In the genomic region with DNA sequence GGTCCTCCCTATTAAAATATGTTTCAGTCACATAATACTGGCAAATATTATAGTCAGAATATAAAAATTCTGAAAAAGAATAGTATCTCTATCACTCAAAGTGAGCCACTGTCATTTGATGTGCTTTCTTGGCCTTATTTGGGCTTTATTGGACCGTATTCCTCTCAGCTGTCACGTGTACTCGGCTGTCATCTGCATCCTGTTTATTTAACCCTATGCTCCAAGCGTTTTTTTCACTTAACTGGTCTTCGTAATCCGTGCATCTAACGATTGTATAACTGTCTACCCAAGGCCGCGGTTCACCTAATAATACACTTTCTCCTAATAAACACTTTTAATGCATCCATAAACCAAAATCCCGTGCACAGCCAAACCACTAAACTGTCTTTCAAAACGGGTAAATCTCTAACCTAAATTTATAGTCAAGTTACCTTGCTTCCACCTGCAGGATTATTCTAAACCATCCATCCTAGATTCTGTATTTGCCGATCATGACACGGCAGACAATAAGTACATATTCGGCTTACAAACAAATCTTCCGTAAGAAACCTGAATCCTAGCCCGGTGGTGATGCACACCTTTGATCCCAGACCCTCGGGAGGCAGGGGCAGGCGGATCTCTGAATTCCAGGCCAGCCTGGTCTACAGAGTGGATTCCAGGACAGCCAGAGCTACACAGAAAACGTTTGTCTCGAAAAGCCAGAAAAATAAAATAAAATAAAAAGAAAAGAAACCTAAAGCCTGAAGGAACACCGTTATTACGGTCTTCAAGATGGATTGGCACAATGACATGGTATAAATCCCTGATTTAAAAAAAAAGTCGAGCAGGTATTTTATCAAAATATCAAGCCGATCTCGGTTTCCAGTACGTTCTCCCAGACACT, we compare ENCODE assay signal across 8 mouse cellular contexts. TPM values are rescaled to one million over a fixed set of nuclear protein-coding genes. Genes with fewer than 3 reads are reported as not detected.
DNase-seq lines count a peak whose midpoint lies in the region; ATAC-seq and TF ChIP-seq lines count a peak whose summit lies in the region.

No protein-coding gene starts in this region.

- DNase-seq in cerebellum, adult 18-20 months: peak; percentile 22 to 25
- no peak for DNase-seq in cerebellum, adult 9-11 months
- no peak for DNase-seq in ES-E14 (ENCODE audit: low read depth, low spot score)
- DNase-seq in heart, embryonic 10.5 days (ENCODE audit: low spot score): no peak
- no peak for DNase-seq in urinary bladder, postnatal 36 days (ENCODE audit: low spot score in 2 of 2)
- no peak for DNase-seq in gastrocnemius, postnatal 4 days (ENCODE audit: low spot score in 2 of 2)

- H3K4me2 ChIP-seq in limb, embryonic 12.5 days: peak overlapping the region; percentile 78
- H3K4me2 ChIP-seq in myocyte (ENCODE audit: low read depth): peak overlapping the region; percentile 98

- H3K4me3 ChIP-seq in ES-E14 (ENCODE audit: insufficient read depth in 1 of 2, low read depth in 1 of 2, low read length in 2 of 2, poor library complexity in 1 of 2, severe bottlenecking in 1 of 2) (peak overlapping the region; percentile 84 to 100), myocyte (peak overlapping the region; percentile 88)
- H3K4me3 ChIP-seq in heart, embryonic 10.5 days: peak overlapping the region; percentile 84
- peak overlapping the region; percentile 73 for H3K4me3 ChIP-seq in limb, embryonic 12.5 days (replicated peaks)

- no peak for ATAC-seq in limb, embryonic 12.5 days (ENCODE audit: insufficient number of reproducible peaks, insufficient read depth, low FRiP score, low TSS enrichment, low read depth)

- no peak overlapping the region for H3K27ac ChIP-seq in ES-E14 (ENCODE audit: insufficient read depth, low read depth, low read length, poor library complexity, severe bottlenecking)
- H3K27ac ChIP-seq in heart, embryonic 10.5 days: peak overlapping the region; percentile 100
- peak overlapping the region; percentile 98 for H3K27ac ChIP-seq in limb, embryonic 12.5 days

- in situ Hi-C loops in ES-E14 (cut with MboI; ENCODE audit: low sequenced_read_pairs in 2 of 2, unreplicated experiment in 2 of 2): no loop called here

- peaks cover 38% of the 10 kb centered on the region for H3K79me2 ChIP-seq in myocyte (ENCODE audit: control insufficient read depth, insufficient read depth)

- peak overlapping the region; percentile 82 for H3ac ChIP-seq in myocyte (ENCODE audit: control insufficient read depth, insufficient read length)

- H3K36me3 ChIP-seq in ES-E14 (ENCODE audit: control insufficient read depth, insufficient read depth, low read length, poor library complexity, severe bottlenecking) (no peaks in the 10 kb centered on the region), myocyte (ENCODE audit: control insufficient read depth, insufficient read depth) (peaks cover 10% of the 10 kb centered on the region)
- peaks cover 14% of the 10 kb centered on the region for H3K36me3 ChIP-seq in heart, embryonic 10.5 days
- H3K36me3 ChIP-seq in limb, embryonic 12.5 days: peaks cover 17% of the 10 kb centered on the region; the same call in 1 of the 2 replicates

- 41% methylated on average over 26 of the region's 26 CpGs for WGBS in heart, embryonic 10.5 days
- WGBS in limb, embryonic 12.5 days: 32% methylated on average over 26 of the region's 26 CpGs

- H3K4me1 ChIP-seq in ES-E14 (ENCODE audit: control insufficient read depth in 2 of 2, insufficient read depth in 2 of 2, low read length in 2 of 2, poor library complexity in 1 of 2): no peaks in the 10 kb centered on the region; a peak in 2 of 4 replicates
- H3K4me1 ChIP-seq in heart, embryonic 10.5 days: peaks cover 27% of the 10 kb centered on the region
- H3K4me1 ChIP-seq in limb, embryonic 12.5 days (replicated peaks): peaks cover 16% of the 10 kb centered on the region

- no peaks in the 10 kb centered on the region for H3K27me3 ChIP-seq in heart, embryonic 10.5 days (ENCODE audit: insufficient read depth, poor library complexity, severe bottlenecking)
- no peaks in the 10 kb centered on the region for H3K27me3 ChIP-seq in limb, embryonic 12.5 days
- no peaks in the 10 kb centered on the region for H3K27me3 ChIP-seq in myocyte (ENCODE audit: control insufficient read depth, insufficient read depth, insufficient read length)

- TF ChIP-seq POLR2A in myocyte (IDR thresholded peaks at IDR 0.05; ENCODE audit: insufficient read length, low read depth): no peak

- peak overlapping the region; percentile 84 for H3K9ac ChIP-seq in ES-E14 (ENCODE audit: insufficient read depth, low read depth, low read length, poor library complexity, severe bottlenecking)
- H3K9ac ChIP-seq in limb, embryonic 12.5 days (replicated peaks): peak overlapping the region; percentile 86

- no peaks in the 10 kb centered on the region for H3K9me3 ChIP-seq in ES-E14 (ENCODE audit: control insufficient read depth, insufficient read depth, low read depth, low read length)
- no peaks in the 10 kb centered on the region for H3K9me3 ChIP-seq in heart, embryonic 10.5 days
- H3K9me3 ChIP-seq in limb, embryonic 12.5 days: no peaks in the 10 kb centered on the region

TF ChIP-seq in ES-E14, 5 proteins besides CTCF, POLR2A, EP300 and RAD21:
- no peak for TF ChIP-seq HCFC1 (IDR thresholded peaks at IDR 0.05; ENCODE audit: borderline replicate concordance, insufficient read depth, low read length)
- TF ChIP-seq CHD2 (IDR thresholded peaks at IDR 0.05; ENCODE audit: low read depth, low read length): no peak
- TF ChIP-seq ZC3H11A (IDR thresholded peaks at IDR 0.05; ENCODE audit: borderline replicate concordance, low read depth, low read length): no peak
- TF ChIP-seq ZNF384 (IDR thresholded peaks at IDR 0.05; ENCODE audit: low read depth, low read length): no peak
- no peak for TF ChIP-seq MAFK (IDR thresholded peaks at IDR 0.05; ENCODE audit: insufficient read depth, low read depth, low read length)

TF ChIP-seq in myocyte, 11 proteins besides CTCF, POLR2A, EP300 and RAD21:
- TF ChIP-seq SRF (IDR thresholded peaks at IDR 0.05; ENCODE audit: control insufficient read depth, insufficient read length, low read depth) (peak; percentile 88), MYOD1 (IDR thresholded peaks at IDR 0.05; ENCODE audit: control insufficient read depth in 1 of 3, insufficient read length in 2 of 3, low read depth in 2 of 3) (no peak), USF1 (IDR thresholded peaks at IDR 0.05; ENCODE audit: low read depth) (peak; percentile 84)

RNA-seq across cellular contexts. Expression of a gene that starts 1.7 kb away (rescaled TPM):
- 22.8 and 25.7 TPM in 2 replicates for total RNA-seq in ES-E14 (2012; rRNA removed)
- 59.2 and 62.6 TPM in 2 replicates for polyA plus RNA-seq in heart, embryonic 10.5 days (2016; fragmentation: Nextera tagmentation; extraction: Ambion mirVana)
- 44.4 and 50.6 TPM in 2 replicates for polyA plus RNA-seq in limb, embryonic 12.5 days (2016; fragmentation: Nextera tagmentation; extraction: Ambion mirVana)
- 9.8 TPM for polyA plus RNA-seq in myocyte (2012; fragmentation: generic; extraction: Trizol)
- 10 to 100 TPM; 32.0 to 35.1 TPM for total RNA-seq in gastrocnemius, postnatal 4 days (2021)

RNA-seq across cellular contexts. Expression of a gene that starts 54.5 kb away (rescaled TPM):
- 72.0 and 90.9 TPM in 2 replicates for total RNA-seq in ES-E14 (2012; rRNA removed)
- 131 and 152 TPM in 2 replicates for polyA plus RNA-seq in heart, embryonic 10.5 days (2016; fragmentation: Nextera tagmentation; extraction: Ambion mirVana)
- polyA plus RNA-seq in limb, embryonic 12.5 days (2016; fragmentation: Nextera tagmentation; extraction: Ambion mirVana): 200 and 213 TPM in 2 replicates
- polyA plus RNA-seq in myocyte (2012; fragmentation: generic; extraction: Trizol): 24.4 TPM
- total RNA-seq in gastrocnemius, postnatal 4 days (2021): 10 to 100 TPM; 50.4 to 56.2 TPM

RNA-seq across cellular contexts. Expression of a gene that starts 58.8 kb away (rescaled TPM):
- 23.2 and 29.1 TPM in 2 replicates for total RNA-seq in ES-E14 (2012; rRNA removed)
- 44.8 and 50.8 TPM in 2 replicates for polyA plus RNA-seq in heart, embryonic 10.5 days (2016; fragmentation: Nextera tagmentation; extraction: Ambion mirVana)
- 34.8 and 41.3 TPM in 2 replicates for polyA plus RNA-seq in limb, embryonic 12.5 days (2016; fragmentation: Nextera tagmentation; extraction: Ambion mirVana)
- 61.8 TPM for polyA plus RNA-seq in myocyte (2012; fragmentation: generic; extraction: Trizol)
- total RNA-seq in gastrocnemius, postnatal 4 days (2021): 100 to 1,000 TPM; 171 to 202 TPM

Comparison
In these comparisons a context has a peak if more than half of its experiments do, and no peak if none do; other contexts are left out.
1. DNase-seq: peak in cerebellum, adult 18-20 months (2 of 2); none in cerebellum, adult 9-11 months (single experiment), ES-E14 (single experiment), heart, embryonic 10.5 days (single experiment), urinary bladder, postnatal 36 days (0 of 2) and gastrocnemius, postnatal 4 days (0 of 2).
2. Peak in every context shown above with its lines, with median percentiles within 50 percentile points of each other: H3K4me3 ChIP-seq.